Mouse (Mus musculus): Measurements from ENCODE around the gene Rabgap1l. TPM values are rescaled to one million over a fixed set of nuclear protein-coding genes. Genes with fewer than 3 reads are reported as not detected.

Rabgap1l gene
- polyA plus RNA-seq, 1 experiment: 13.8 TPM

- H3K4me3 ChIP-seq (ENCODE audit: extremely low read depth, insufficient read depth, insufficient read length): no peak overlapping the region
- peaks cover 3% of the 10 kb centered on the region for H3K4me1 ChIP-seq (ENCODE audit: control insufficient read depth, insufficient read depth, insufficient read length)
- H3K36me3 ChIP-seq (ENCODE audit: control insufficient read depth, insufficient read depth, low read length): peaks cover 2% of the 10 kb centered on the region; the same call in 1 of the 2 replicates
- no peak overlapping the region for H3K27ac ChIP-seq (ENCODE audit: insufficient read depth, low read length)
- WGBS: 58% methylated on average over 2 of the region's 2 CpGs
- TF ChIP-seq POLR2A (IDR thresholded peaks at IDR 0.05; ENCODE audit: low read depth, low read length): no peak
- TF ChIP-seq CTCF (IDR thresholded peaks at IDR 0.05; ENCODE audit: extremely low read depth, insufficient read depth, insufficient read length, insufficient replicate concordance): no peak
- no peak for DNase-seq (ENCODE audit: low read depth in 1 of 2, low spot score in 2 of 2)
- H3K27me3 ChIP-seq (ENCODE audit: control insufficient read depth, insufficient read depth, low read length): no peaks in the 10 kb centered on the region
Observed at GRCm38 (mm10) chr1:160300704-160301103, 492.3 kb downstream of the Rabgap1l start.

- H3K36me3 ChIP-seq (ENCODE audit: control insufficient read depth, insufficient read depth, low read length): peaks cover 2% of the 10 kb centered on the region; the same call in 1 of the 2 replicates
- no peaks in the 10 kb centered on the region for H3K27me3 ChIP-seq (ENCODE audit: control insufficient read depth, insufficient read depth, low read length)
- DNase-seq (ENCODE audit: low read depth in 1 of 2, low spot score in 2 of 2): no peak
- 30% methylated on average over 4 of the region's 4 CpGs for WGBS
- H3K27ac ChIP-seq (ENCODE audit: insufficient read depth, low read length): no peak overlapping the region
- H3K4me3 ChIP-seq (ENCODE audit: extremely low read depth, insufficient read depth, insufficient read length): no peak overlapping the region
- TF ChIP-seq CTCF (IDR thresholded peaks at IDR 0.05; ENCODE audit: extremely low read depth, insufficient read depth, insufficient read length, insufficient replicate concordance): no peak
- no peak for TF ChIP-seq POLR2A (IDR thresholded peaks at IDR 0.05; ENCODE audit: low read depth, low read length)
- H3K4me1 ChIP-seq (ENCODE audit: control insufficient read depth, insufficient read depth, insufficient read length): peaks cover under 1% of the 10 kb centered on the region
Observed at GRCm38 (mm10) chr1:160299979-160300378, 493.0 kb downstream of the Rabgap1l start.

- WGBS: 40% methylated on average over 1 of the region's 1 CpGs
- TF ChIP-seq POLR2A (IDR thresholded peaks at IDR 0.05; ENCODE audit: low read depth, low read length): no peak
- TF ChIP-seq CTCF (IDR thresholded peaks at IDR 0.05; ENCODE audit: extremely low read depth, insufficient read depth, insufficient read length, insufficient replicate concordance): no peak
- peaks cover 1% of the 10 kb centered on the region; the same call in 1 of the 2 replicates for H3K36me3 ChIP-seq (ENCODE audit: control insufficient read depth, insufficient read depth, low read length)
- H3K4me3 ChIP-seq (ENCODE audit: extremely low read depth, insufficient read depth, insufficient read length): no peak overlapping the region
- H3K4me1 ChIP-seq (ENCODE audit: control insufficient read depth, insufficient read depth, insufficient read length): no peaks in the 10 kb centered on the region; the same call in 1 of the 2 replicates
- H3K27me3 ChIP-seq (ENCODE audit: control insufficient read depth, insufficient read depth, low read length): no peaks in the 10 kb centered on the region
- H3K27ac ChIP-seq (ENCODE audit: insufficient read depth, low read length): no peak overlapping the region
- no peak for DNase-seq (ENCODE audit: low read depth in 1 of 2, low spot score in 2 of 2)
Observed at GRCm38 (mm10) chr1:160298893-160299292, 494.1 kb downstream of the Rabgap1l start.

GRCm38 (mm10) chr1:160297701-160298100, 495.3 kb downstream of the Rabgap1l start:
- Histone ChIP-seq H3K27me3 (ENCODE audit: control insufficient read depth, insufficient read depth, low read length) (no peaks in the 10 kb centered on the region), H3K27ac (ENCODE audit: insufficient read depth, low read length) (no peak overlapping the region), H3K36me3 (ENCODE audit: control insufficient read depth, insufficient read depth, low read length) (no peaks in the 10 kb centered on the region), H3K4me1 (ENCODE audit: control insufficient read depth, insufficient read depth, insufficient read length) (no peaks in the 10 kb centered on the region; the same call in 1 of the 2 replicates), H3K4me3 (ENCODE audit: extremely low read depth, insufficient read depth, insufficient read length) (no peak overlapping the region)
- WGBS: 89% methylated on average over 3 of the region's 3 CpGs
- TF ChIP-seq CTCF (IDR thresholded peaks at IDR 0.05; ENCODE audit: extremely low read depth, insufficient read depth, insufficient read length, insufficient replicate concordance): no peak
- TF ChIP-seq POLR2A (IDR thresholded peaks at IDR 0.05; ENCODE audit: low read depth, low read length): no peak
- DNase-seq (ENCODE audit: low read depth in 1 of 2, low spot score in 2 of 2): no peak

GRCm38 (mm10) chr1:160295323-160295722, 497.7 kb downstream of the Rabgap1l start:
- TF ChIP-seq CTCF (IDR thresholded peaks at IDR 0.05; ENCODE audit: extremely low read depth, insufficient read depth, insufficient read length, insufficient replicate concordance) (no peak), POLR2A (IDR thresholded peaks at IDR 0.05; ENCODE audit: low read depth, low read length) (no peak)

GRCm38 (mm10) chr1:160293488-160293887, 499.5 kb downstream of the Rabgap1l start:
- Histone ChIP-seq H3K27me3 (ENCODE audit: control insufficient read depth, insufficient read depth, low read length) (no peaks in the 10 kb centered on the region), H3K4me3 (ENCODE audit: extremely low read depth, insufficient read depth, insufficient read length) (no peak overlapping the region), H3K36me3 (ENCODE audit: control insufficient read depth, insufficient read depth, low read length) (no peaks in the 10 kb centered on the region), H3K4me1 (ENCODE audit: control insufficient read depth, insufficient read depth, insufficient read length) (peaks cover 4% of the 10 kb centered on the region; the same call in 1 of the 2 replicates), H3K27ac (ENCODE audit: insufficient read depth, low read length) (no peak overlapping the region)
- 76% methylated on average over 3 of the region's 3 CpGs for WGBS
- TF ChIP-seq CTCF (IDR thresholded peaks at IDR 0.05; ENCODE audit: extremely low read depth, insufficient read depth, insufficient read length, insufficient replicate concordance) (no peak), POLR2A (IDR thresholded peaks at IDR 0.05; ENCODE audit: low read depth, low read length) (no peak)
- DNase-seq (ENCODE audit: low read depth in 1 of 2, low spot score in 2 of 2): no peak

More at GRCm38 (mm10) chr1:160295323-160295722, 497.7 kb downstream of the Rabgap1l start:
- DNase-seq (ENCODE audit: low read depth in 1 of 2, low spot score in 2 of 2): no peak
- Histone ChIP-seq H3K27ac (ENCODE audit: insufficient read depth, low read length) (no peak overlapping the region), H3K27me3 (ENCODE audit: control insufficient read depth, insufficient read depth, low read length) (no peaks in the 10 kb centered on the region), H3K4me1 (ENCODE audit: control insufficient read depth, insufficient read depth, insufficient read length) (peaks cover 2% of the 10 kb centered on the region; the same call in 1 of the 2 replicates), H3K36me3 (ENCODE audit: control insufficient read depth, insufficient read depth, low read length) (no peaks in the 10 kb centered on the region), H3K4me3 (ENCODE audit: extremely low read depth, insufficient read depth, insufficient read length) (no peak overlapping the region)
- WGBS: 78% methylated on average over 1 of the region's 1 CpGs

GRCm38 (mm10) chr1:160292058-160292457, 501.0 kb downstream of the Rabgap1l start:
- Histone ChIP-seq H3K4me1 (ENCODE audit: control insufficient read depth, insufficient read depth, insufficient read length) (peaks cover 4% of the 10 kb centered on the region; the same call in 1 of the 2 replicates), H3K27me3 (ENCODE audit: control insufficient read depth, insufficient read depth, low read length) (no peaks in the 10 kb centered on the region), H3K36me3 (ENCODE audit: control insufficient read depth, insufficient read depth, low read length) (no peaks in the 10 kb centered on the region), H3K27ac (ENCODE audit: insufficient read depth, low read length) (no peak overlapping the region), H3K4me3 (ENCODE audit: extremely low read depth, insufficient read depth, insufficient read length) (no peak overlapping the region)
- whole genome bisulfite sequencing: 92% methylated on average over 2 of the region's 2 CpGs
- TF ChIP-seq CTCF (IDR thresholded peaks at IDR 0.05; ENCODE audit: extremely low read depth, insufficient read depth, insufficient read length, insufficient replicate concordance) (no peak), POLR2A (IDR thresholded peaks at IDR 0.05; ENCODE audit: low read depth, low read length) (no peak)
- DNase-seq (ENCODE audit: low read depth in 1 of 2, low spot score in 2 of 2): no peak

All from spleen, adult 2 months (tissue).